ENCODE assay signal across 18 mouse cellular contexts in genomic region chr6:51283916-51284706, GRCm38 (mm10).
A peak's percentile ranks its signal among the peaks of the same experiment; 100 is the strongest.
DNase-seq lines count a peak whose midpoint lies in the region; ATAC-seq and TF ChIP-seq lines count a peak whose summit lies in the region.
"Had no signal": no experiment of that assay in that cellular context is flagged by ENCODE, and none has a peak within 500 bp of the region (broad histone marks: within the 10 kb centered on the region; RNA-seq: fewer than 3 reads in every experiment).

No protein-coding gene starts in this region.

- no peak overlapping the region for H3K9ac ChIP-seq in heart, embryonic 15.5 days
- H3K9ac ChIP-seq in stomach, embryonic 15.5 days, result no peak overlapping the region
- H3K9ac ChIP-seq in stomach, postnatal 0 days (ENCODE audit: low read length), result no peak overlapping the region
- no peak overlapping the region for H3K9ac ChIP-seq in embryonic facial prominence, embryonic 14.5 days (ENCODE audit: low read depth, low read length)
- no peak overlapping the region for H3K9ac ChIP-seq in stomach, embryonic 16.5 days (ENCODE audit: low read length)
- H3K9ac ChIP-seq: forebrain, postnatal 0 days; liver, embryonic 12.5 days; midbrain, embryonic 13.5 days; neural tube, embryonic 12.5 days had no signal

- H3K9me3 ChIP-seq in heart, embryonic 15.5 days (replicated peaks), result no peaks in the 10 kb centered on the region
- H3K9me3 ChIP-seq in stomach, embryonic 15.5 days, result no peaks in the 10 kb centered on the region
- no peaks in the 10 kb centered on the region for H3K9me3 ChIP-seq in stomach, postnatal 0 days (ENCODE audit: control insufficient read depth, low read length)
- no peaks in the 10 kb centered on the region for H3K9me3 ChIP-seq in embryonic facial prominence, embryonic 14.5 days (ENCODE audit: control insufficient read depth, low read length)
- H3K9me3 ChIP-seq in stomach, embryonic 16.5 days (replicated peaks; ENCODE audit: control insufficient read depth, low read length), result no peaks in the 10 kb centered on the region
- H3K9me3 ChIP-seq: forebrain, embryonic 10.5 days; liver, embryonic 12.5 days; midbrain, embryonic 13.5 days; neural tube, embryonic 12.5 days had no signal

- no peaks in the 10 kb centered on the region for H3K36me3 ChIP-seq in heart, embryonic 15.5 days
- no peaks in the 10 kb centered on the region for H3K36me3 ChIP-seq in stomach, embryonic 15.5 days
- no peaks in the 10 kb centered on the region for H3K36me3 ChIP-seq in stomach, postnatal 0 days (ENCODE audit: control insufficient read depth, insufficient read depth, low read length)
- no peaks in the 10 kb centered on the region for H3K36me3 ChIP-seq in embryonic facial prominence, embryonic 14.5 days (ENCODE audit: control insufficient read depth, insufficient read depth, low read length)
- no peaks in the 10 kb centered on the region for H3K36me3 ChIP-seq in stomach, embryonic 16.5 days (ENCODE audit: control insufficient read depth, insufficient read depth, low read length)
- H3K36me3 ChIP-seq: forebrain, embryonic 10.5 days; liver, embryonic 12.5 days; midbrain, embryonic 13.5 days; neural tube, embryonic 12.5 days had no signal

- intact Hi-C loops in heart, postnatal 36 days (cut with DNase I), result no loop called here

- no peak for TF ChIP-seq EP300 in stomach, postnatal 0 days (optimal IDR thresholded peaks at IDR 0.05)

- DNase-seq in heart, postnatal 36 days, result no peak
- no peak for DNase-seq in stomach, postnatal 0 days (ENCODE audit: low spot score)
- peak; percentile 79 for DNase-seq in embryonic facial prominence, embryonic 14.5 days (ENCODE audit: low spot score)
- DNase-seq in cerebellum, adult 9-10 months, result no peak
- DNase-seq: cerebellum, adult 2 months; forebrain, postnatal 0 days; gastrocnemius, postnatal 36 days; kidney, adult 8-10 months; kidney, postnatal 25 days; right cerebral cortex, adult 18-20 months had no signal

- peak overlapping the region; percentile 5; the same call in 1 of the 2 replicates for H3K4me2 ChIP-seq in heart, embryonic 15.5 days
- H3K4me2 ChIP-seq in stomach, embryonic 15.5 days, result 0 out of 2 replicates have a peak overlapping the region, but pooled peaks have one; percentile 8
- no peak overlapping the region for H3K4me2 ChIP-seq in stomach, postnatal 0 days (replicated peaks; ENCODE audit: low read depth)
- H3K4me2 ChIP-seq in embryonic facial prominence, embryonic 14.5 days (ENCODE audit: low read depth, low read length), result 0 out of 2 replicates have a peak overlapping the region, but pooled peaks have one; percentile 30
- H3K4me2 ChIP-seq in stomach, embryonic 16.5 days (ENCODE audit: low read depth, low read length), result peak overlapping the region; percentile 31; the same call in 1 of the 2 replicates
- H3K4me2 ChIP-seq: liver, embryonic 12.5 days; midbrain, embryonic 13.5 days; neural tube, embryonic 12.5 days had no signal

- peaks cover 21% of the 10 kb centered on the region for H3K4me1 ChIP-seq in heart, embryonic 15.5 days (replicated peaks)
- H3K4me1 ChIP-seq in stomach, embryonic 15.5 days, result peaks cover 4% of the 10 kb centered on the region; the same call in 1 of the 2 replicates
- H3K4me1 ChIP-seq in stomach, postnatal 0 days (replicated peaks; ENCODE audit: control insufficient read depth, insufficient read depth), result no peaks in the 10 kb centered on the region
- peaks cover 35% of the 10 kb centered on the region for H3K4me1 ChIP-seq in embryonic facial prominence, embryonic 14.5 days (ENCODE audit: control insufficient read depth, insufficient read depth, low read length)
- H3K4me1 ChIP-seq in stomach, embryonic 16.5 days (ENCODE audit: control insufficient read depth, insufficient read depth, low read length), result peaks cover 11% of the 10 kb centered on the region
- H3K4me1 ChIP-seq: forebrain, embryonic 10.5 days; midbrain, embryonic 13.5 days; neural tube, embryonic 12.5 days had no signal

- WGBS in heart, embryonic 15.5 days, result 48% methylated on average over 11 of the region's 11 CpGs
- WGBS in stomach, embryonic 15.5 days, result 46% methylated on average over 11 of the region's 11 CpGs
- 29% methylated on average over 11 of the region's 11 CpGs for WGBS in stomach, postnatal 0 days
- WGBS in embryonic facial prominence, embryonic 14.5 days, result 46% methylated on average over 11 of the region's 11 CpGs
- WGBS in stomach, embryonic 16.5 days, result 37% methylated on average over 11 of the region's 11 CpGs

- no peak for ATAC-seq in heart, embryonic 15.5 days (replicated peaks; ENCODE audit: insufficient number of reproducible peaks, insufficient read depth, low FRiP score, low read depth)
- ATAC-seq in stomach, embryonic 15.5 days (ENCODE audit: insufficient read depth, low FRiP score, low read depth), result 0 out of 2 replicates have a peak, but pooled peaks have one; percentile 20
- no peak for ATAC-seq in stomach, postnatal 0 days (ENCODE audit: low FRiP score, low TSS enrichment)
- ATAC-seq in embryonic facial prominence, embryonic 14.5 days (ENCODE audit: low read depth), result peak; percentile 53; the same call in 1 of the 2 replicates
- 0 out of 2 replicates have a peak, but pooled peaks have one; percentile 33 for ATAC-seq in stomach, embryonic 16.5 days (ENCODE audit: insufficient read depth, low FRiP score)
- ATAC-seq: forebrain, postnatal 0 days; liver, embryonic 12.5 days; lung, postnatal 0 days; midbrain, embryonic 13.5 days had no signal

- no peak overlapping the region for H3K4me3 ChIP-seq in heart, embryonic 15.5 days
- H3K4me3 ChIP-seq in stomach, embryonic 15.5 days (replicated peaks), result no peak overlapping the region
- H3K4me3 ChIP-seq in stomach, postnatal 0 days (ENCODE audit: low read depth, low read length), result no peak overlapping the region
- no peak overlapping the region for H3K4me3 ChIP-seq in embryonic facial prominence, embryonic 14.5 days (ENCODE audit: low read depth, low read length)
- H3K4me3 ChIP-seq in stomach, embryonic 16.5 days (replicated peaks; ENCODE audit: low read length), result no peak overlapping the region
- H3K4me3 ChIP-seq: forebrain, embryonic 10.5 days; liver, embryonic 12.5 days; midbrain, embryonic 13.5 days; neural tube, embryonic 12.5 days had no signal

- H3K27me3 ChIP-seq in heart, embryonic 15.5 days, result no peaks in the 10 kb centered on the region
- H3K27me3 ChIP-seq in stomach, embryonic 15.5 days (replicated peaks), result no peaks in the 10 kb centered on the region
- H3K27me3 ChIP-seq in stomach, postnatal 0 days (ENCODE audit: control insufficient read depth, insufficient read depth, low read length), result no peaks in the 10 kb centered on the region
- H3K27me3 ChIP-seq in embryonic facial prominence, embryonic 14.5 days (replicated peaks; ENCODE audit: control insufficient read depth, insufficient read depth, low read length), result no peaks in the 10 kb centered on the region
- no peaks in the 10 kb centered on the region for H3K27me3 ChIP-seq in stomach, embryonic 16.5 days (ENCODE audit: control insufficient read depth, insufficient read depth, low read length)
- H3K27me3 ChIP-seq: liver, embryonic 12.5 days; midbrain, embryonic 13.5 days; neural tube, embryonic 12.5 days had no signal

- TF ChIP-seq CTCF in stomach, postnatal 0 days (IDR thresholded peaks at IDR 0.05; ENCODE audit: low read depth), result no peak

- 0 out of 2 replicates have a peak overlapping the region, but pooled peaks have one; percentile 15 for H3K27ac ChIP-seq in heart, embryonic 15.5 days
- H3K27ac ChIP-seq in stomach, embryonic 15.5 days, result 0 out of 2 replicates have a peak overlapping the region, but pooled peaks have one; percentile 9
- no peak overlapping the region for H3K27ac ChIP-seq in stomach, postnatal 0 days (replicated peaks)
- H3K27ac ChIP-seq in embryonic facial prominence, embryonic 14.5 days (replicated peaks; ENCODE audit: low read depth, low read length), result peak overlapping the region; percentile 78
- no peak overlapping the region; the same call in 1 of the 2 replicates for H3K27ac ChIP-seq in stomach, embryonic 16.5 days (ENCODE audit: low read length)
- H3K27ac ChIP-seq: forebrain, embryonic 10.5 days; liver, embryonic 12.5 days; midbrain, embryonic 13.5 days; neural tube, embryonic 12.5 days had no signal

Comparison
In these comparisons a context has a peak if more than half of its experiments do, and no peak if none do; other contexts are left out.
1. ATAC-seq: peak in stomach, embryonic 15.5 days (single experiment), embryonic facial prominence, embryonic 14.5 days (single experiment) and stomach, embryonic 16.5 days (single experiment); none in heart, embryonic 15.5 days (single experiment) and stomach, postnatal 0 days (single experiment).
2. H3K27ac ChIP-seq: peak in heart, embryonic 15.5 days (single experiment), stomach, embryonic 15.5 days (single experiment) and embryonic facial prominence, embryonic 14.5 days (single experiment); none in stomach, postnatal 0 days (single experiment) and stomach, embryonic 16.5 days (single experiment).